Mouse (Mus musculus): ENCODE data around the gene Bmp2k.

Bmp2k gene

GRCm38 (mm10) chr5:97056791-97057450 lies 59.4 kb downstream of the Bmp2k start:
- DNase-seq, result no peak

- no peak for DNase-seq
Observed at GRCm38 (mm10) chr5:97060864-97061263, 63.4 kb downstream of the Bmp2k start.

GRCm38 (mm10) chr5:97062041-97062440 lies 64.6 kb downstream of the Bmp2k start:
- DNase-seq, result no peak

GRCm38 (mm10) chr5:97065746-97066145 lies 68.3 kb downstream of the Bmp2k start:
- no peak for DNase-seq

- no peak for DNase-seq
Observed at GRCm38 (mm10) chr5:97075476-97076151, 78.1 kb downstream of the Bmp2k start.

GRCm38 (mm10) chr5:97076167-97076566 lies 78.7 kb downstream of the Bmp2k start:
- no peak for DNase-seq

- DNase-seq, result no peak
Observed at GRCm38 (mm10) chr5:97077676-97078075, 80.2 kb downstream of the Bmp2k start.

- DNase-seq, result no peak
Observed at GRCm38 (mm10) chr5:97078641-97079040, 81.2 kb downstream of the Bmp2k start.

GRCm38 (mm10) chr5:97081481-97081880 lies 84.0 kb downstream of the Bmp2k start:
- peak; percentile 35 for DNase-seq

- DNase-seq, result no peak
Observed at GRCm38 (mm10) chr5:97083701-97084100, 86.2 kb downstream of the Bmp2k start.

- no peak for DNase-seq
Observed at GRCm38 (mm10) chr5:97084541-97084940, 87.1 kb downstream of the Bmp2k start.

- no peak for DNase-seq
Observed at GRCm38 (mm10) chr5:97085071-97085470, 87.6 kb downstream of the Bmp2k start.

GRCm38 (mm10) chr5:97087030-97087630 lies 89.6 kb downstream of the Bmp2k start:
- DNase-seq, result no peak

- DNase-seq, result no peak
Observed at GRCm38 (mm10) chr5:97087746-97088145, 90.3 kb downstream of the Bmp2k start.

- no peak for DNase-seq
Observed at GRCm38 (mm10) chr5:97088231-97088630, 90.7 kb downstream of the Bmp2k start.

GRCm38 (mm10) chr5:97089426-97089825 lies 91.9 kb downstream of the Bmp2k start:
- no peak for DNase-seq

- DNase-seq, result no peak
Observed at GRCm38 (mm10) chr5:97090034-97090784, 92.7 kb downstream of the Bmp2k start.

GRCm38 (mm10) chr5:97092970-97093369 lies 95.5 kb downstream of the Bmp2k start:
- DNase-seq, result no peak

GRCm38 (mm10) chr5:97095335-97095734 lies 97.8 kb downstream of the Bmp2k start:
- no peak for DNase-seq

- no peak for DNase-seq
Observed at GRCm38 (mm10) chr5:97097631-97098041, 100.1 kb downstream of the Bmp2k start.

GRCm38 (mm10) chr5:97099954-97100353 lies 102.5 kb downstream of the Bmp2k start:
- no peak for DNase-seq

GRCm38 (mm10) chr5:97108333-97108732 lies 110.8 kb downstream of the Bmp2k start:
- DNase-seq, result no peak

GRCm38 (mm10) chr5:97110133-97110532 lies 112.6 kb downstream of the Bmp2k start:
- no peak for DNase-seq
